Mouse (Mus musculus): ENCODE data around the gene Btbd18. TPM values are rescaled to one million over a fixed set of nuclear protein-coding genes. Genes with fewer than 3 reads are reported as not detected.

The Btbd18 gene
- polyA plus RNA-seq, 1 experiment from 2014 or later: 0.26 TPM

- peak within 1 kb of the TSS; percentile 71 for H3K4me3 ChIP-seq (ENCODE audit: low read length)
- peak within 1 kb of the TSS; percentile 73 for H3K4me2 ChIP-seq (ENCODE audit: low read length)
- 19% methylated on average over 8 of the region's 8 CpGs for WGBS
- H3K36me3 ChIP-seq (ENCODE audit: control insufficient read depth, insufficient read depth, low read length): peaks cover 12% of the 10 kb centered on the region
- H3K9me3 ChIP-seq (ENCODE audit: control insufficient read depth, low read length): no peaks in the 10 kb centered on the region
- peak within 1 kb of the TSS; percentile 73 for H3K9ac ChIP-seq (ENCODE audit: low read depth, low read length)
- H3K4me1 ChIP-seq (ENCODE audit: control insufficient read depth, insufficient read depth, low read depth, low read length): peaks cover 21% of the 10 kb centered on the region
- no peaks in the 10 kb centered on the region for H3K27me3 ChIP-seq (replicated peaks; ENCODE audit: control insufficient read depth, insufficient read depth, low read length)
- peak within 1 kb of the TSS; percentile 45 for H3K27ac ChIP-seq (ENCODE audit: low read depth, low read length)
- no peak for ATAC-seq
Observed at GRCm38 (mm10) chr2:84679016-84679415, 20.1 kb downstream of the Btbd18 start, which contains the start of gene Tmx2. Gene Tmx2, minus strand, starts transcription at chr2:84679140.

- H3K27me3 ChIP-seq (replicated peaks; ENCODE audit: control insufficient read depth, insufficient read depth, low read length): no peaks in the 10 kb centered on the region
- H3K4me2 ChIP-seq (ENCODE audit: low read length): no peak overlapping the region
- no peaks in the 10 kb centered on the region for H3K9me3 ChIP-seq (ENCODE audit: control insufficient read depth, low read length)
- peaks cover 8% of the 10 kb centered on the region for H3K4me1 ChIP-seq (ENCODE audit: control insufficient read depth, insufficient read depth, low read depth, low read length)
- no peak overlapping the region for H3K9ac ChIP-seq (ENCODE audit: low read depth, low read length)
- peaks cover 18% of the 10 kb centered on the region for H3K36me3 ChIP-seq (ENCODE audit: control insufficient read depth, insufficient read depth, low read length)
- H3K4me3 ChIP-seq (ENCODE audit: low read length): no peak overlapping the region
- no peak overlapping the region for H3K27ac ChIP-seq (ENCODE audit: low read depth, low read length)
- ATAC-seq: no peak
- WGBS: 88% methylated on average over 6 of the region's 6 CpGs
Observed at GRCm38 (mm10) chr2:84682605-84683183, 23.8 kb downstream of the Btbd18 start.

GRCm38 (mm10) chr2:84688080-84688844 is 29.4 kb downstream of the Btbd18 start:
- Histone ChIP-seq H3K9me3 (ENCODE audit: control insufficient read depth, low read length) (no peaks in the 10 kb centered on the region), H3K36me3 (ENCODE audit: control insufficient read depth, insufficient read depth, low read length) (peaks cover 59% of the 10 kb centered on the region), H3K4me3 (ENCODE audit: low read length) (no peak overlapping the region), H3K27ac (ENCODE audit: low read depth, low read length) (no peak overlapping the region), H3K9ac (ENCODE audit: low read depth, low read length) (no peak overlapping the region), H3K4me2 (ENCODE audit: low read length) (no peak overlapping the region), H3K4me1 (ENCODE audit: control insufficient read depth, insufficient read depth, low read depth, low read length) (no peaks in the 10 kb centered on the region), H3K27me3 (replicated peaks; ENCODE audit: control insufficient read depth, insufficient read depth, low read length) (no peaks in the 10 kb centered on the region)
- 93% methylated on average over 2 of the region's 2 CpGs for WGBS
- ATAC-seq: no peak

- ATAC-seq: 0 out of 2 replicates have a peak, but pooled peaks have one; percentile 46
- Histone ChIP-seq H3K27me3 (replicated peaks; ENCODE audit: control insufficient read depth, insufficient read depth, low read length) (no peaks in the 10 kb centered on the region), H3K36me3 (ENCODE audit: control insufficient read depth, insufficient read depth, low read length) (peaks cover 66% of the 10 kb centered on the region), H3K4me2 (ENCODE audit: low read length) (no peak overlapping the region), H3K4me1 (ENCODE audit: control insufficient read depth, insufficient read depth, low read depth, low read length) (no peaks in the 10 kb centered on the region), H3K4me3 (ENCODE audit: low read length) (no peak overlapping the region), H3K27ac (ENCODE audit: low read depth, low read length) (no peak overlapping the region), H3K9me3 (ENCODE audit: control insufficient read depth, low read length) (no peaks in the 10 kb centered on the region), H3K9ac (ENCODE audit: low read depth, low read length) (no peak overlapping the region)
- 91% methylated on average over 12 of the region's 12 CpGs for WGBS
Observed at GRCm38 (mm10) chr2:84690050-84690449, 31.2 kb downstream of the Btbd18 start.

GRCm38 (mm10) chr2:84695007-84695695 is 36.3 kb downstream of the Btbd18 start:
- H3K9ac ChIP-seq (ENCODE audit: low read depth, low read length): no peak overlapping the region
- no peak for ATAC-seq
- H3K4me1 ChIP-seq (ENCODE audit: control insufficient read depth, insufficient read depth, low read depth, low read length): no peaks in the 10 kb centered on the region
- peaks cover 37% of the 10 kb centered on the region for H3K36me3 ChIP-seq (ENCODE audit: control insufficient read depth, insufficient read depth, low read length)
- no peaks in the 10 kb centered on the region for H3K9me3 ChIP-seq (ENCODE audit: control insufficient read depth, low read length)
- no peaks in the 10 kb centered on the region for H3K27me3 ChIP-seq (replicated peaks; ENCODE audit: control insufficient read depth, insufficient read depth, low read length)
- H3K4me2 ChIP-seq (ENCODE audit: low read length): no peak overlapping the region
- H3K27ac ChIP-seq (ENCODE audit: low read depth, low read length): no peak overlapping the region
- 92% methylated on average over 5 of the region's 5 CpGs for WGBS
- no peak overlapping the region for H3K4me3 ChIP-seq (ENCODE audit: low read length)

- 93% methylated on average over 1 of the region's 1 CpGs for WGBS
- H3K9me3 ChIP-seq (ENCODE audit: control insufficient read depth, low read length): no peaks in the 10 kb centered on the region
- no peak for ATAC-seq
- no peak overlapping the region for H3K27ac ChIP-seq (ENCODE audit: low read depth, low read length)
- no peak overlapping the region for H3K4me2 ChIP-seq (ENCODE audit: low read length)
- no peaks in the 10 kb centered on the region for H3K27me3 ChIP-seq (replicated peaks; ENCODE audit: control insufficient read depth, insufficient read depth, low read length)
- peaks cover 8% of the 10 kb centered on the region for H3K36me3 ChIP-seq (ENCODE audit: control insufficient read depth, insufficient read depth, low read length)
- no peak overlapping the region for H3K4me3 ChIP-seq (ENCODE audit: low read length)
- H3K9ac ChIP-seq (ENCODE audit: low read depth, low read length): no peak overlapping the region
- H3K4me1 ChIP-seq (ENCODE audit: control insufficient read depth, insufficient read depth, low read depth, low read length): peaks cover 3% of the 10 kb centered on the region; the same call in 1 of the 2 replicates
Observed at GRCm38 (mm10) chr2:84703497-84703896, 44.6 kb downstream of the Btbd18 start.

- WGBS: 76% methylated on average over 5 of the region's 5 CpGs
Observed at GRCm38 (mm10) chr2:84704329-84704728, 45.5 kb downstream of the Btbd18 start.

GRCm38 (mm10) chr2:84705295-84705694 is 46.4 kb downstream of the Btbd18 start:
- no peaks in the 10 kb centered on the region for H3K9me3 ChIP-seq (ENCODE audit: control insufficient read depth, low read length)
- no peak overlapping the region for H3K9ac ChIP-seq (ENCODE audit: low read depth, low read length)
- H3K36me3 ChIP-seq (ENCODE audit: control insufficient read depth, insufficient read depth, low read length): peaks cover 11% of the 10 kb centered on the region
- no peak overlapping the region for H3K4me3 ChIP-seq (ENCODE audit: low read length)
- no peak for ATAC-seq
- 100% methylated on average over 1 of the region's 1 CpGs for WGBS
- H3K4me2 ChIP-seq (ENCODE audit: low read length): no peak overlapping the region
- peaks cover 3% of the 10 kb centered on the region; the same call in 1 of the 2 replicates for H3K4me1 ChIP-seq (ENCODE audit: control insufficient read depth, insufficient read depth, low read depth, low read length)
- no peak overlapping the region for H3K27ac ChIP-seq (ENCODE audit: low read depth, low read length)
- H3K27me3 ChIP-seq (replicated peaks; ENCODE audit: control insufficient read depth, insufficient read depth, low read length): no peaks in the 10 kb centered on the region

More at GRCm38 (mm10) chr2:84704329-84704728, 45.5 kb downstream of the Btbd18 start:
- Histone ChIP-seq H3K4me1 (ENCODE audit: control insufficient read depth, insufficient read depth, low read depth, low read length) (peaks cover 3% of the 10 kb centered on the region; the same call in 1 of the 2 replicates), H3K9ac (ENCODE audit: low read depth, low read length) (no peak overlapping the region), H3K27me3 (replicated peaks; ENCODE audit: control insufficient read depth, insufficient read depth, low read length) (no peaks in the 10 kb centered on the region), H3K4me2 (ENCODE audit: low read length) (no peak overlapping the region), H3K4me3 (ENCODE audit: low read length) (no peak overlapping the region), H3K36me3 (ENCODE audit: control insufficient read depth, insufficient read depth, low read length) (peaks cover 8% of the 10 kb centered on the region), H3K9me3 (ENCODE audit: control insufficient read depth, low read length) (no peaks in the 10 kb centered on the region), H3K27ac (ENCODE audit: low read depth, low read length) (no peak overlapping the region)
- no peak for ATAC-seq

- Histone ChIP-seq H3K4me2 (ENCODE audit: low read length) (no peak overlapping the region), H3K4me1 (ENCODE audit: control insufficient read depth, insufficient read depth, low read depth, low read length) (peaks cover 3% of the 10 kb centered on the region), H3K27me3 (replicated peaks; ENCODE audit: control insufficient read depth, insufficient read depth, low read length) (no peaks in the 10 kb centered on the region), H3K36me3 (ENCODE audit: control insufficient read depth, insufficient read depth, low read length) (peaks cover 16% of the 10 kb centered on the region), H3K9ac (ENCODE audit: low read depth, low read length) (no peak overlapping the region), H3K9me3 (ENCODE audit: control insufficient read depth, low read length) (no peaks in the 10 kb centered on the region), H3K4me3 (ENCODE audit: low read length) (no peak overlapping the region), H3K27ac (ENCODE audit: low read depth, low read length) (no peak overlapping the region)
- WGBS: 63% methylated on average over 1 of the region's 1 CpGs
- ATAC-seq: no peak
Observed at GRCm38 (mm10) chr2:84707523-84707922, 48.6 kb downstream of the Btbd18 start.

Data from hindbrain, embryonic 16.5 days (tissue).